Mouse (Mus musculus) small intestine, adult 2 months (tissue): ENCODE results near the gene Cnga3. TPM values are rescaled to one million over a fixed set of nuclear protein-coding genes. Genes with fewer than 3 reads are reported as not detected.

Experiments
- H3K27ac ChIP-seq: fragments of 200-500 bp; 2 replicates; pipeline ENCODE4 v1.5.1; 2012; ENCODE audit warnings: low read depth, low read length, control low read depth, inconsistent platforms; ENCODE audit not compliant: insufficient read depth
- H3K27me3 ChIP-seq: fragments of 200-500 bp; 2 replicates; pipeline ENCODE4 v1.6.1; 2012; ENCODE audit warnings: mild to moderate bottlenecking, moderate library complexity, low read length, inconsistent platforms; ENCODE audit not compliant: control insufficient read depth, insufficient read depth
- H3K36me3 ChIP-seq: fragments of 200-500 bp; 2 replicates; pipeline ENCODE4 v1.6.1; 2012; ENCODE audit warnings: mild to moderate bottlenecking, low read length, control low read depth, inconsistent platforms; ENCODE audit not compliant: control insufficient read depth, insufficient read depth
- H3K4me1 ChIP-seq: fragments of 200-500 bp; 2 replicates; pipeline ENCODE4 v1.6.1; 2012; ENCODE audit warnings: low read length, inconsistent platforms, mixed read lengths; ENCODE audit not compliant: control insufficient read depth, insufficient read depth, insufficient read length
- H3K4me3 ChIP-seq: fragments of 200-500 bp; 2 replicates; pipeline ENCODE4 v1.5.1; 2012; ENCODE audit warnings: low read depth, mild to moderate bottlenecking, control low read depth, inconsistent platforms, low read length, moderate library complexity
- CTCF ChIP-seq: fragments of 200-500 bp; IDR thresholded peaks from 2 replicates; pipeline ENCODE4 v1.5.1; 2012; ENCODE audit warnings: low read depth, mild to moderate bottlenecking, control low read depth, inconsistent platforms, low read length, moderate library complexity, mixed read lengths; ENCODE audit not compliant: insufficient replicate concordance, insufficient read length; ENCODE audit errors: extremely low read depth
- POLR2A ChIP-seq: fragments of 200-500 bp; IDR thresholded peaks from 2 replicates; pipeline ENCODE4 v1.6.1; 2012; ENCODE audit warnings: low read depth, mild to moderate bottlenecking, control low read depth, inconsistent platforms, low read length, moderate library complexity
- WGBS: fragments of 180-500 bp; shearing (Covaris S2); methylation state at CpG from one replicate; pipeline ENCODE4 v1.1.7; 2018; 5-methylcytosine and 5-hydroxymethylcytosine counted together
- polyA plus RNA-seq: library from polyadenylated mRNA; depleted of rRNA; stranded (reverse); fragments of >200 nt; gene quantifications from 2 replicates; pipeline ENCODE4 v1.2.3, GENCODE M21; 2012

Gene Cnga3
- polyA plus RNA-seq, 1 experiment: 0.08 TPM

GRCm38 (mm10) chr1:37239045-37239635, 24.9 kb downstream of the Cnga3 start:
- no peak for TF ChIP-seq POLR2A
- TF ChIP-seq CTCF: no peak
- H3K4me1 ChIP-seq: no peaks in the 10 kb centered on the region
- H3K27ac ChIP-seq: no peak overlapping the region
- H3K4me3 ChIP-seq: no peak overlapping the region
- H3K36me3 ChIP-seq: no peaks in the 10 kb centered on the region
- no peaks in the 10 kb centered on the region for H3K27me3 ChIP-seq
- 65% methylated on average over 10 of the region's 10 CpGs for WGBS

DNA sequence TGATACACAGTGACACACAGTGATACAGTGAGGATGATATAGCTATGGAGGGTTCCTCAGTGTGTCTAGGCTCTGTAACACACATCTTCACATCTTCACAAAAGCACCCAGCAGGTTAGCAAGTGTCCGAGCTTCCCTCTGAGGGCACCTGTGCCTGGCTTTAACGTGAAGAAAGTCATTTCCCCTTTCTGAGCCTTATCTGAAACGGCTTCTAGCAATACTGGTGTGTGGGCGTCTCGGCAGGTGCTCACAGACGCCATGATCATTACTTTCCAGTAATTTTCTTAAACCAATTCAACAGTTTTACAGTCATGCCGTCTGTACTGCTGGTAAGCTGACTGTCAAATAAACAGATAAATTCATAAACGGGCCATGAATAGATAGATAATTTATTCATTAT, 28.0 kb downstream of the Cnga3 start:
- no peak overlapping the region for H3K4me3 ChIP-seq
- H3K27me3 ChIP-seq: no peaks in the 10 kb centered on the region
- WGBS: 38% methylated on average over 8 of the region's 8 CpGs
- no peaks in the 10 kb centered on the region for H3K4me1 ChIP-seq
- H3K36me3 ChIP-seq: no peaks in the 10 kb centered on the region
- TF ChIP-seq POLR2A (no peak), CTCF (no peak)
- H3K27ac ChIP-seq: no peak overlapping the region

GRCm38 (mm10) chr1:37246476-37246875, 32.2 kb downstream of the Cnga3 start:
- Histone ChIP-seq H3K4me3 (no peak overlapping the region), H3K4me1 (no peaks in the 10 kb centered on the region), H3K36me3 (no peaks in the 10 kb centered on the region), H3K27ac (no peak overlapping the region), H3K27me3 (no peaks in the 10 kb centered on the region)
- TF ChIP-seq CTCF (no peak), POLR2A (no peak)
- 72% methylated on average over 2 of the region's 2 CpGs for WGBS

DNA sequence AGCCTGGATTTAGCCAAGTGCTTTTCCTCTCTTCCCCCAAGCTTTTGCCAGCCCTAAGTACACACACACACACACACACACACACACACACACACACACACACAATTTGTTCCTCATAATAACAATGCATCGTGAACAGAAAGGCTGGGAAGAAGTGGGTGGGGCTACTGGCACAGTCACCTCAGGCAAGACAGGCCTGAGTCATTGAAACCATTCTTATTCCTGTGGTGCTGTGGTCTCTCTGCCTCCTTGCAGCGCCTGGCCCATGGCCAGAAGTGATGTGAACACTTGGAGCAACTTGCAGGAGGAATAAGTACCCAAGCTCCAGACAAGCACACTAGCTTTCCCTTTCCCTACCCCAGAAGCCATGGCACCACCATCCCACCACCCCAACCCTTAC, 34.2 kb downstream of the Cnga3 start:
- no peak overlapping the region for H3K4me3 ChIP-seq
- H3K27me3 ChIP-seq: no peaks in the 10 kb centered on the region
- H3K4me1 ChIP-seq: no peaks in the 10 kb centered on the region
- H3K36me3 ChIP-seq: no peaks in the 10 kb centered on the region
- no peak for TF ChIP-seq CTCF
- TF ChIP-seq POLR2A: no peak
- WGBS: 20% methylated on average over 2 of the region's 2 CpGs
- H3K27ac ChIP-seq: no peak overlapping the region

DNA sequence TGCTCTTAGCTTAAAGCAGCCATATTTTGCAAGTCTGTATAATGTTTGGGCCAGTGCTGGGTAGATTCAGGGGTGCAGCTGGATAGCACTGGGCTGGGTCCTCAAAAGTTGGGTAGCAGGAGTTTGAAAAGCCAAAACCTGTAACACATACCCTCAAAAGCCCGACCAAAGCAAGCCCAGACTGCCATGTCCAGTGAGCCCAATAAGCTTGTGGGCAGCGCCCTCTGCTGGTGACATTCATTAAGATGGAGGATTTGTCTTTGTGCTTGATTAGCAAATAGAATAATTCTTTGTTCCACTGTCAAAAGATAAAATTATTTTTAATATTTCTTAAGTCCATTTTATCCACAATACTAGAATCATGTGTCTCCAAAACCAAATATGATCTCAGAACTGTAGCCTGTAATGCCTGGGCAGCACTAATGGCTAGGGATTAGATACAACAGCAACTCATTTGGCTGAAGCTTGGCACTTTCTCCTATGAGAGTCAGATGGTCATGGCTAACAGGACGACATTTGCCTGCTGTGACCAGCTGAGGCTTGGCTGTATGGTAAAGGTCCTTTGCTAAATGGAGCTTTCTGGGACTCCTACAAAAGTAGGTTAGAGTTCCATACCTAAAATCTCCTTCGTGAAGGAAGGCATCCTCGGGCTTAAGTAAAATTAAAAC, 36.5 kb downstream of the Cnga3 start:
- 41% methylated on average over 5 of the region's 5 CpGs for WGBS
- no peaks in the 10 kb centered on the region for H3K36me3 ChIP-seq
- no peaks in the 10 kb centered on the region for H3K27me3 ChIP-seq
- H3K4me3 ChIP-seq: no peak overlapping the region
- no peaks in the 10 kb centered on the region for H3K4me1 ChIP-seq
- H3K27ac ChIP-seq: no peak overlapping the region
- TF ChIP-seq CTCF: peak; percentile 90; the same call in 1 of the 2 replicates
- TF ChIP-seq POLR2A: no peak

GRCm38 (mm10) chr1:37258443-37258842, 44.2 kb downstream of the Cnga3 start:
- Histone ChIP-seq H3K27me3 (no peaks in the 10 kb centered on the region), H3K4me1 (no peaks in the 10 kb centered on the region), H3K27ac (no peak overlapping the region), H3K4me3 (no peak overlapping the region), H3K36me3 (no peaks in the 10 kb centered on the region)
- WGBS: 95% methylated on average over 2 of the region's 2 CpGs
- TF ChIP-seq CTCF (no peak), POLR2A (no peak)

GRCm38 (mm10) chr1:37272464-37272863, 58.2 kb downstream of the Cnga3 start:
- H3K36me3 ChIP-seq: no peaks in the 10 kb centered on the region
- H3K4me3 ChIP-seq: no peak overlapping the region
- H3K27ac ChIP-seq: no peak overlapping the region
- 4% methylated on average over 7 of the region's 7 CpGs for WGBS
- no peaks in the 10 kb centered on the region for H3K27me3 ChIP-seq
- peak; percentile 54; the same call in 1 of the 2 replicates for TF ChIP-seq CTCF
- no peak for TF ChIP-seq POLR2A
- H3K4me1 ChIP-seq: no peaks in the 10 kb centered on the region
